Mouse (Mus musculus) MEL (cell line): ENCODE measurements around the gene Fchsd2. TPM values are rescaled to one million over a fixed set of nuclear protein-coding genes. Genes with fewer than 3 reads are reported as not detected.

Experiments used
- DNase-seq: peaks from one replicate; pipeline ENCODE4 v3.0.0; 2011; ENCODE audit warnings: low read depth, low spot score
- H3K27ac ChIP-seq: 2 replicates; pipeline ENCODE4 v1.5.1; 2012; ENCODE audit warnings: low read depth, mild to moderate bottlenecking, control low read depth, low read length, moderate library complexity; ENCODE audit not compliant: control insufficient read depth
- H3K27me3 ChIP-seq, 2 experiments: fragments of 150-350 bp in 1 of 2; sonication (generic) in 1 of 2; 2 replicates each; pipeline ENCODE4 v1.6.1; 2012; ENCODE audit warnings: low read length in 2 of 2, mild to moderate bottlenecking in 2 of 2, improper control_type of control experiment in 1 of 2, moderate library complexity in 1 of 2; ENCODE audit not compliant: insufficient read depth in 2 of 2, control insufficient read depth in 1 of 2
- H3K36me3 ChIP-seq, 2 experiments: 2 replicates each; pipeline ENCODE4 v1.6.1; 2012 to 2014; ENCODE audit warnings: low read length in 2 of 2, improper control_type of control experiment in 1 of 2, inconsistent platforms in 1 of 2, mild to moderate bottlenecking in 1 of 2; ENCODE audit not compliant: insufficient read depth in 2 of 2, control insufficient read depth in 1 of 2
- H3K4me1 ChIP-seq, 2 experiments: fragments of 150-350 bp in 1 of 2; sonication (generic) in 1 of 2; 2 replicates each; pipeline ENCODE4 v1.6.1; 2012; ENCODE audit warnings: low read length in 2 of 2, improper control_type of control experiment in 1 of 2, mild to moderate bottlenecking in 1 of 2; ENCODE audit not compliant: insufficient read depth in 2 of 2, control insufficient read depth in 1 of 2
- H3K4me3 ChIP-seq, 2 experiments: fragments of 150-350 bp in 1 of 2; sonication (generic) in 1 of 2; 2 replicates each; pipeline ENCODE4 v1.5.1; 2012; ENCODE audit warnings: low read depth in 2 of 2, low read length in 2 of 2, mild to moderate bottlenecking in 2 of 2, moderate library complexity in 2 of 2, control low read depth in 1 of 2, improper control_type of control experiment in 1 of 2; ENCODE audit not compliant: control insufficient read depth in 1 of 2, insufficient read depth in 1 of 2
- H3K79me2 ChIP-seq: 2 replicates; pipeline ENCODE4 v1.6.1; 2012; ENCODE audit warnings: mild to moderate bottlenecking, low read length, moderate library complexity; ENCODE audit not compliant: control insufficient read depth, poor library complexity, insufficient read depth
- H3K9ac ChIP-seq: 2 replicates; pipeline ENCODE4 v1.6.1; 2012; ENCODE audit warnings: low read depth, mild to moderate bottlenecking, control low read depth, low read length, moderate library complexity; ENCODE audit not compliant: control insufficient read depth, poor library complexity, severe bottlenecking
- H3K9me3 ChIP-seq: fragments of 150-350 bp; sonication (generic); replicated peaks from 2 replicates; pipeline ENCODE4 v1.6.1; 2012; ENCODE audit warnings: mild to moderate bottlenecking, low read length, improper control_type of control experiment, moderate library complexity; ENCODE audit not compliant: insufficient read depth
- CHD1 ChIP-seq: IDR thresholded peaks from 2 replicates; pipeline ENCODE4 v1.6.1; 2012; ENCODE audit warnings: low read depth, mild to moderate bottlenecking, inconsistent platforms, low read length, improper control_type of control experiment
- CTCF ChIP-seq, 3 experiments: IDR thresholded peaks in 2 of 3; conservative IDR thresholded peaks in 1 of 3; 2 replicates each; pipeline ENCODE4 v1.5.1; 2011 to 2012; ENCODE audit warnings: low read length in 3 of 3, low read depth in 2 of 3, mild to moderate bottlenecking in 2 of 3, improper control_type of control experiment in 1 of 3, inconsistent platforms in 1 of 3, mixed read lengths in 1 of 3, moderate library complexity in 1 of 3; ENCODE audit not compliant: control insufficient read depth in 1 of 3, insufficient read depth in 1 of 3, poor library complexity in 1 of 3, severe bottlenecking in 1 of 3
- EP300 ChIP-seq, 2 experiments: IDR thresholded peaks; 2 replicates each; pipeline ENCODE4 v1.6.1; 2011; ENCODE audit warnings: improper control_type of control experiment in 2 of 2, low read length in 2 of 2, low read depth in 1 of 2, mild to moderate bottlenecking in 1 of 2
- ETS1 ChIP-seq: IDR thresholded peaks from 2 replicates; pipeline ENCODE4 v1.6.1; 2012; ENCODE audit warnings: low read depth, mild to moderate bottlenecking, inconsistent platforms, low read length, improper control_type of control experiment, moderate library complexity
- GABPA ChIP-seq: IDR thresholded peaks from 2 replicates; pipeline ENCODE4 v1.6.1; 2012; ENCODE audit warnings: low read depth, mild to moderate bottlenecking, inconsistent platforms, low read length, improper control_type of control experiment, moderate library complexity
- GATA1 ChIP-seq: IDR thresholded peaks from 2 replicates; pipeline ENCODE4 v1.6.1; 2011; ENCODE audit warnings: low read depth, low read length, improper control_type of control experiment
- HCFC1 ChIP-seq: IDR thresholded peaks from 2 replicates; pipeline ENCODE4 v1.6.1; 2012; ENCODE audit warnings: low read depth, mild to moderate bottlenecking, inconsistent platforms, low read length, improper control_type of control experiment, moderate library complexity
- JUND ChIP-seq: IDR thresholded peaks from 2 replicates; pipeline ENCODE4 v1.6.1; 2011; ENCODE audit warnings: low read depth, mild to moderate bottlenecking, improper control_type of control experiment, low read length
- KAT2A ChIP-seq: conservative IDR thresholded peaks from 2 replicates; pipeline ENCODE4 v1.6.1; 2012; ENCODE audit warnings: low read depth, low read length, improper control_type of control experiment, inconsistent platforms
- MEF2A ChIP-seq: IDR thresholded peaks from 2 replicates; pipeline ENCODE4 v1.6.1; 2014; ENCODE audit warnings: low read depth, mild to moderate bottlenecking, inconsistent platforms, low read length, improper control_type of control experiment; ENCODE audit not compliant: poor library complexity, insufficient replicate concordance, severe bottlenecking; ENCODE audit errors: extremely low read depth
- MXI1 ChIP-seq: IDR thresholded peaks from 2 replicates; pipeline ENCODE4 v1.6.1; 2011; ENCODE audit warnings: mild to moderate bottlenecking, low read depth, low read length, improper control_type of control experiment
- MYC ChIP-seq: IDR thresholded peaks from 2 replicates; pipeline ENCODE4 v1.6.1; 2011; ENCODE audit warnings: low read depth, mild to moderate bottlenecking, low read length, improper control_type of control experiment, moderate library complexity
- NELFE ChIP-seq: IDR thresholded peaks from 2 replicates; pipeline ENCODE4 v1.6.1; 2011; ENCODE audit warnings: low read depth, low read length, improper control_type of control experiment
- NRF1 ChIP-seq: IDR thresholded peaks from 2 replicates; pipeline ENCODE4 v1.6.1; 2014; ENCODE audit warnings: low read depth, mild to moderate bottlenecking, inconsistent platforms, low read length, improper control_type of control experiment, moderate library complexity; ENCODE audit not compliant: poor library complexity, insufficient read depth, severe bottlenecking
- POLR2A ChIP-seq, 2 experiments: IDR thresholded peaks; 2 replicates each; pipeline ENCODE4 v1.6.1; 2011 to 2012; ENCODE audit warnings: low read length in 2 of 2, mild to moderate bottlenecking in 2 of 2, control low read depth in 1 of 2, improper control_type of control experiment in 1 of 2, low read depth in 1 of 2, moderate library complexity in 1 of 2; ENCODE audit not compliant: control insufficient read depth in 1 of 2, insufficient read depth in 1 of 2, poor library complexity in 1 of 2
- POLR2AphosphoS5 ChIP-seq: IDR thresholded peaks from 2 replicates; pipeline ENCODE4 v1.6.1; 2012; ENCODE audit warnings: low read depth, borderline replicate concordance, mild to moderate bottlenecking, inconsistent platforms, low read length, moderate library complexity, mixed read lengths
- RAD21 ChIP-seq: IDR thresholded peaks from 2 replicates; pipeline ENCODE4 v1.6.1; 2011; ENCODE audit warnings: mild to moderate bottlenecking, low read depth, low read length, improper control_type of control experiment
- RCOR1 ChIP-seq: IDR thresholded peaks from 2 replicates; pipeline ENCODE4 v1.6.1; 2012; ENCODE audit warnings: low read depth, mild to moderate bottlenecking, inconsistent platforms, low read length, improper control_type of control experiment
- SIN3A ChIP-seq: IDR thresholded peaks from 2 replicates; pipeline ENCODE4 v1.6.1; 2012; ENCODE audit warnings: low read length, improper control_type of control experiment, inconsistent platforms
- SMC3 ChIP-seq: IDR thresholded peaks from 2 replicates; pipeline ENCODE4 v1.6.1; 2011; ENCODE audit warnings: low read depth, low read length, improper control_type of control experiment
- USF1 ChIP-seq: IDR thresholded peaks from 2 replicates; pipeline ENCODE4 v1.6.1; 2014; ENCODE audit warnings: low read depth, mild to moderate bottlenecking, inconsistent platforms, low read length, improper control_type of control experiment, moderate library complexity
- ZC3H11A ChIP-seq: IDR thresholded peaks from 2 replicates; pipeline ENCODE4 v1.6.1; 2012; ENCODE audit warnings: low read depth, mild to moderate bottlenecking, inconsistent platforms, low read length, improper control_type of control experiment
- ZKSCAN1 ChIP-seq: IDR thresholded peaks from 2 replicates; pipeline ENCODE4 v1.6.1; 2012; ENCODE audit warnings: low read depth, mild to moderate bottlenecking, inconsistent platforms, low read length, improper control_type of control experiment, moderate library complexity
- polyA plus RNA-seq, 2 experiments: library from polyadenylated mRNA; stranded (reverse) in 1 of 2; unstranded in 1 of 2; fragments of >175 nt in 1 of 2; fragments of >200 nt in 1 of 2; gene quantifications; 2 replicates each; pipeline versions ENCODE4 v1.2.1 to v1.2.4; 2012; ENCODE audit warnings: low replicate concordance in 2 of 2, low read depth in 1 of 2; ENCODE audit not compliant: insufficient read length in 2 of 2, insufficient read depth in 1 of 2, missing spikeins in 1 of 2
- total RNA-seq: library from RNA; depleted of rRNA; stranded (reverse); fragments of 300-350 nt; gene quantifications from 2 replicates; pipeline ENCODE4 v1.2.3, GENCODE M21; 2012

Fchsd2 gene
- total and polyA plus RNA-seq, 3 experiments = 3.9 to 6.3 TPM; not detected in 1

GRCm38 (mm10) chr7:101296252-101297022, 203.8 kb downstream of the Fchsd2 start:
- Histone ChIP-seq H3K36me3 (no peaks in the 10 kb centered on the region; a peak in 1 of 4 replicates), H3K79me2 (no peaks in the 10 kb centered on the region), H3K9ac (no peak overlapping the region), H3K4me1 (peaks cover 0 to 5% of the 10 kb centered on the region in 2 experiments; a peak in 1 of 4 replicates), H3K4me3 (no peak overlapping the region), H3K27me3 (no peaks in the 10 kb centered on the region), H3K9me3 (no peaks in the 10 kb centered on the region), H3K27ac (no peak overlapping the region)
- no peak for DNase-seq
- TF ChIP-seq ETS1 (no peak), MEF2A (no peak), GATA1 (no peak), POLR2AphosphoS5 (no peak), SMC3 (no peak), NELFE (no peak), CHD1 (no peak), MXI1 (no peak), RCOR1 (no peak), KAT2A (no peak), ZKSCAN1 (no peak), POLR2A (IDR thresholded peaks at IDR 0.05; ENCODE audit: control insufficient read depth in 1 of 2, insufficient read depth in 1 of 2, low read depth in 1 of 2, low read length in 2 of 2, poor library complexity in 1 of 2) (no peak), USF1 (no peak), RAD21 (no peak), MYC (no peak), HCFC1 (no peak), JUND (no peak), ZC3H11A (no peak), GABPA (no peak)

- Histone ChIP-seq H3K4me3 (no peak overlapping the region), H3K4me1 (peaks cover 0 to 5% of the 10 kb centered on the region in 2 experiments; a peak in 1 of 4 replicates), H3K27me3 (no peaks in the 10 kb centered on the region), H3K79me2 (no peaks in the 10 kb centered on the region; the same call in 1 of the 2 replicates), H3K9ac (no peak overlapping the region), H3K9me3 (no peaks in the 10 kb centered on the region), H3K27ac (no peak overlapping the region), H3K36me3 (no peaks in the 10 kb centered on the region; a peak in 1 of 4 replicates)
- DNase-seq = no peak
- no peak for TF ChIP-seq NRF1
- no peak for TF ChIP-seq GATA1
- TF ChIP-seq CTCF (IDR thresholded peaks at IDR 0.05 in 2 of 3, conservative IDR thresholded peaks at IDR 0.05 in 1 of 3; ENCODE audit: control insufficient read depth in 1 of 3, insufficient read depth in 1 of 3, low read depth in 2 of 3, low read length in 3 of 3, poor library complexity in 1 of 3, severe bottlenecking in 1 of 3) = no peak
- no peak for TF ChIP-seq EP300 (IDR thresholded peaks at IDR 0.05; ENCODE audit: low read depth in 1 of 2, low read length in 2 of 2)
- TF ChIP-seq SIN3A = no peak
Observed at GRCm38 (mm10) chr7:101297023-101297405, 204.4 kb downstream of the Fchsd2 start.
